ENCODE assay signal across 14 mouse cellular contexts in genomic region chr4:15550256-15550848, GRCm38 (mm10).
DNase-seq lines count a peak whose midpoint lies in the region; ATAC-seq lines count a peak whose summit lies in the region.
"Had no signal": no experiment of that assay in that cellular context is flagged by ENCODE, and none has a peak within 500 bp of the region (broad histone marks: within the 10 kb centered on the region; RNA-seq: fewer than 3 reads in every experiment).

No protein-coding gene starts in this region.

- H3K4me2 ChIP-seq in hindbrain, embryonic 13.5 days = no peak overlapping the region
- H3K4me2 ChIP-seq in hindbrain, embryonic 12.5 days (replicated peaks) = no peak overlapping the region
- no peak overlapping the region for H3K4me2 ChIP-seq in forebrain, embryonic 14.5 days (ENCODE audit: low read length)
- H3K4me2 ChIP-seq: heart, embryonic 12.5 days; limb, embryonic 13.5 days; neural tube, embryonic 12.5 days had no signal

- no peak overlapping the region for H3K9ac ChIP-seq in hindbrain, embryonic 13.5 days
- H3K9ac ChIP-seq in hindbrain, embryonic 12.5 days = no peak overlapping the region
- no peak overlapping the region for H3K9ac ChIP-seq in forebrain, embryonic 14.5 days (ENCODE audit: low read length)
- H3K9ac ChIP-seq: heart, embryonic 12.5 days; limb, embryonic 13.5 days; neural tube, embryonic 12.5 days had no signal

- ATAC-seq in hindbrain, embryonic 13.5 days (ENCODE audit: low FRiP score) = peak; percentile 68; the same call in 1 of the 2 replicates
- ATAC-seq in hindbrain, embryonic 12.5 days (ENCODE audit: low FRiP score) = no peak
- peak; percentile 98 for ATAC-seq in forebrain, embryonic 14.5 days
- ATAC-seq: CD4-positive, CD25-positive, alpha-beta regulatory T cell, adult 4 months; intestine, postnatal 0 days had no signal

- WGBS in hindbrain, embryonic 13.5 days = 75% methylated on average over 8 of the region's 8 CpGs
- WGBS in hindbrain, embryonic 12.5 days = 89% methylated on average over 8 of the region's 8 CpGs
- 21% methylated on average over 8 of the region's 8 CpGs for WGBS in forebrain, embryonic 14.5 days

- no peaks in the 10 kb centered on the region for H3K36me3 ChIP-seq in hindbrain, embryonic 13.5 days
- H3K36me3 ChIP-seq in hindbrain, embryonic 12.5 days = no peaks in the 10 kb centered on the region
- H3K36me3 ChIP-seq in forebrain, embryonic 14.5 days (ENCODE audit: control insufficient read depth, insufficient read depth, low read length) = no peaks in the 10 kb centered on the region
- H3K36me3 ChIP-seq: heart, embryonic 12.5 days; limb, embryonic 13.5 days; neural tube, embryonic 12.5 days had no signal

- no peak overlapping the region for H3K4me3 ChIP-seq in hindbrain, embryonic 13.5 days
- no peak overlapping the region for H3K4me3 ChIP-seq in hindbrain, embryonic 12.5 days
- no peak overlapping the region for H3K4me3 ChIP-seq in forebrain, embryonic 14.5 days (ENCODE audit: low read depth, low read length)
- H3K4me3 ChIP-seq: heart, embryonic 12.5 days; limb, embryonic 13.5 days; neural tube, embryonic 12.5 days had no signal

- H3K27ac ChIP-seq in hindbrain, embryonic 13.5 days = no peak overlapping the region
- H3K27ac ChIP-seq in hindbrain, embryonic 12.5 days = no peak overlapping the region
- no peak overlapping the region for H3K27ac ChIP-seq in forebrain, embryonic 14.5 days (ENCODE audit: low read depth, low read length)
- H3K27ac ChIP-seq: limb, embryonic 13.5 days; neural tube, embryonic 12.5 days had no signal

- no peaks in the 10 kb centered on the region for H3K4me1 ChIP-seq in hindbrain, embryonic 13.5 days (replicated peaks)
- no peaks in the 10 kb centered on the region for H3K4me1 ChIP-seq in hindbrain, embryonic 12.5 days
- H3K4me1 ChIP-seq in forebrain, embryonic 14.5 days (ENCODE audit: control insufficient read depth, insufficient read depth, low read length) = peaks cover 4% of the 10 kb centered on the region; the same call in 1 of the 2 replicates
- H3K4me1 ChIP-seq: heart, embryonic 12.5 days; limb, embryonic 13.5 days; neural tube, embryonic 12.5 days had no signal

- no peaks in the 10 kb centered on the region for H3K9me3 ChIP-seq in hindbrain, embryonic 13.5 days
- no peaks in the 10 kb centered on the region for H3K9me3 ChIP-seq in hindbrain, embryonic 12.5 days (replicated peaks)
- H3K9me3 ChIP-seq in forebrain, embryonic 14.5 days (replicated peaks; ENCODE audit: control insufficient read depth, low read length) = no peaks in the 10 kb centered on the region
- H3K9me3 ChIP-seq: heart, embryonic 12.5 days; limb, embryonic 13.5 days; neural tube, embryonic 12.5 days had no signal

- DNase-seq in forebrain, embryonic 14.5 days (ENCODE audit: low spot score) = peak; percentile 95
- peak; percentile 68 for DNase-seq in layer of hippocampus, adult 9-10 months (ENCODE audit: low spot score)
- DNase-seq in right cerebral cortex, adult 2 months (ENCODE audit: low spot score in 2 of 2) = peak; percentile 44 to 60
- no peak for DNase-seq in B cell, adult 2 months
- DNase-seq in lung, postnatal 25 days (ENCODE audit: low spot score) = no peak
- DNase-seq in gastrocnemius, postnatal 10 days = no peak
- DNase-seq: lung, postnatal 4 days had no signal

- H3K27me3 ChIP-seq in hindbrain, embryonic 13.5 days = no peaks in the 10 kb centered on the region
- no peaks in the 10 kb centered on the region for H3K27me3 ChIP-seq in hindbrain, embryonic 12.5 days
- H3K27me3 ChIP-seq in forebrain, embryonic 14.5 days (replicated peaks; ENCODE audit: control insufficient read depth, insufficient read depth, low read length) = no peaks in the 10 kb centered on the region
- H3K27me3 ChIP-seq: heart, embryonic 12.5 days; limb, embryonic 13.5 days; neural tube, embryonic 12.5 days had no signal

Comparison
In these comparisons a context has a peak if more than half of its experiments do, and no peak if none do; other contexts are left out.
1. DNase-seq: peak in forebrain, embryonic 14.5 days (single experiment), layer of hippocampus, adult 9-10 months (single experiment) and right cerebral cortex, adult 2 months (2 of 2); none in B cell, adult 2 months (0 of 2), lung, postnatal 25 days (single experiment) and gastrocnemius, postnatal 10 days (single experiment).